Mouse (Mus musculus): ENCODE measurements at regions not wholly inside any gene's neighbourhood (a gene's known extent, or its start where the extent isn't known, plus 50 kb on each side); places are given as distances from the start of the nearest gene placed in this dataset.

- ATAC-seq (replicated peaks; ENCODE audit: poor library complexity, severe bottlenecking), result no peak; the same call in 1 of the 2 replicates
Observed at GRCm38 (mm10) chrX:51913247-51913646, 59.3 kb downstream of the 1700080O16Rik start.

GRCm38 (mm10) chrX:51911566-51911965, 61.0 kb downstream of the 1700080O16Rik start:
- ATAC-seq (replicated peaks; ENCODE audit: poor library complexity, severe bottlenecking), result no peak

GRCm38 (mm10) chrX:51910576-51910975, 62.0 kb downstream of the 1700080O16Rik start:
- ATAC-seq (replicated peaks; ENCODE audit: poor library complexity, severe bottlenecking), result no peak

GRCm38 (mm10) chrX:51898445-51898844, 74.1 kb downstream of the 1700080O16Rik start:
- peak; percentile 52 for ATAC-seq (replicated peaks; ENCODE audit: poor library complexity, severe bottlenecking)

GRCm38 (mm10) chrX:51897059-51897458, 75.5 kb downstream of the 1700080O16Rik start:
- no peak for ATAC-seq (replicated peaks; ENCODE audit: poor library complexity, severe bottlenecking)

GRCm38 (mm10) chrX:51895646-51896190, 76.9 kb downstream of the 1700080O16Rik start:
- ATAC-seq (replicated peaks; ENCODE audit: poor library complexity, severe bottlenecking), result no peak

- no peak for ATAC-seq (replicated peaks; ENCODE audit: poor library complexity, severe bottlenecking)
Observed at GRCm38 (mm10) chrX:51892716-51893115, 79.9 kb downstream of the 1700080O16Rik start.

GRCm38 (mm10) chrX:51886129-51886528, 85.1 kb upstream of the Usp26 start:
- ATAC-seq (replicated peaks; ENCODE audit: poor library complexity, severe bottlenecking), result no peak
